Mouse (Mus musculus): ENCODE results near the gene Gm5725. TPM values are rescaled to one million over a fixed set of nuclear protein-coding genes. Genes with fewer than 3 reads are reported as not detected.
"Not testable (repeated sequence)": the region's sequence is repeated elsewhere in the genome, so short reads cannot be mapped to it uniquely, and the experiment has no call there.

The Gm5725 gene
- not detected for total RNA-seq (2021)

DNA sequence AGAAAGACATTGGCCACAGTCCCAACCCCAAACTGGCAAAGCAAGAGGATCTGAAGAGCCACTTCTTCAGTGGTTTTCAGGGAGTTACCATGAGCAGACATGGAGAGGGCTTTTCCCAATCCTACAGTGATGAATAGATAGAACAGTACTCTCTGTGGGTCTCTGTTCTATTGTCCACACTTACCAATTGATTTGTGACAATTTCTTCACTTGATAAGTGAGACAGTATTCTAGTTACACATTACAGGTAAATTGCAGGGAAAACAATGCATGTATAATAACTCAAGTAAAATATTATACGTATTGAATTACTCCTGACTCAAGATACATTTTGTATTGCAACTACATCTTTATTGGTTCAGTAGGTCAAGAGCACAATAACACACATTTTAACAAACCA lies at the start of gene Gm5725:
Gene Gm5725, minus strand, starts transcription at position 101 of the 400 bp plus-strand sequence.
- DNase-seq (ENCODE audit: low spot score in 2 of 2), result not testable (repeated sequence)

DNA sequence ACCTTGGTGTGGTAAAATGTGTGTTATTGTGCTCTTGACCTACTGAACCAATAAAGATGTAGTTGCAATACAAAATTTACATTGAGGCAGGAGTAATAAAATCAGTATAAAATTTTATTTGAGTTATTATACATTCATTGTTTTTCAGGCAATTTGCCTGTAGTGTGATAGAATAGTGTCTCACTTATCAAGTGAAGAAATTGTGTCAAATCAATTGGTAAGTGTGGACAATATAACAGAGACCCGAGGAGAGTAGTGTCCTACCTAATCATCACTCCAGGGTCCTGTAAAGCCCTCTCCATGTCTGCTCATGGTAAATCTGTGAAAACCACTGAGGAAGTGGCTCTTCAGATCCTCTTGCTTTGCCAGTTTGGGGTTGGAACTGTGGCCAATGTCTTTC lies 12.0 kb downstream of the Gm5725 start, which contains the start of gene Vmn1r135:
Gene Vmn1r135, plus strand, starts transcription at position 301 of the 400 bp plus-strand sequence.
- intact Hi-C loops (cut with DNase I); DNase-seq (ENCODE audit: low spot score in 2 of 2): not testable (repeated sequence)

More for the DNA sequence above, at the start of gene Gm5725:
- intact Hi-C loops (cut with DNase I), result not testable (repeated sequence)

DNA sequence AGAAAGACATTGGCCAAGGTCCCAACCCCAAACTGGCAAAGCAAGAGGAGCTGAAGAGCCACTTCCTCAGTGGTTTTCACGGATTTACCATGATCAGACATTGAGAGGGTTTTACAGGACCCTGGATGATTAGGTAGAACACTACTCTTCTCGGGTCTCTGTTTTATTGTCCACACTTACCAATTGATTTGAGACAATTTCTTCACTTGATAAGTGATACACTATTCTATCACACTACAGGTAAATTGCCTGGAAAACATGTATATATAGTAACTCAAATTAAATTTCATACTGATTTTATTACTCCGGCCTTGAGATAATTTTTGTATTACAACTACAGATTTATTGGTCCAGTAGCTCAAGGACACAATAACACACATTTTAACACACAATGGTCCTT lies 47.4 kb downstream of the Gm5725 start, which contains the start of gene Gm4177:
Gene Gm4177, minus strand, starts transcription at position 101 of the 400 bp plus-strand sequence.
- DNase-seq (ENCODE audit: low spot score in 2 of 2); intact Hi-C loops (cut with DNase I): not testable (repeated sequence)

Other genes starting within 250 kb of the Gm5725 start
- not detected for gene Vmn1r132, start 230.2 kb downstream of the Gm5725 start, total RNA-seq (2021)
- gene Gm4175, start 82.8 kb downstream of the Gm5725 start, total RNA-seq (2021), result not detected
- not detected for gene Gm4177, start 47.5 kb downstream of the Gm5725 start, total RNA-seq (2021)
- gene Vmn1r135, start 11.9 kb downstream of the Gm5725 start, total RNA-seq (2021), result not detected
- gene Gm5891, start 77.0 kb upstream of the Gm5725 start, total RNA-seq (2021), result not detected
- not detected for gene Vmn1r137, start 150.3 kb upstream of the Gm5725 start, total RNA-seq (2021)
- not detected for gene Vmn1r138, start 184.6 kb upstream of the Gm5725 start, total RNA-seq (2021)
- not detected for gene Gm6176, start 212.0 kb upstream of the Gm5725 start, total RNA-seq (2021)
- not detected for gene Vmn1r139, start 224.8 kb upstream of the Gm5725 start, total RNA-seq (2021)

All from left cerebral cortex, postnatal 36 days (tissue).